Mouse (Mus musculus) ES-E14 (cell line): ENCODE results near the gene Slc4a4.

ENCODE experiments used
- CHD2 ChIP-seq: IDR thresholded peaks from 2 replicates; pipeline ENCODE4 v1.6.1; 2014; ENCODE audit warnings: mild to moderate bottlenecking, low read depth, low read length, inconsistent platforms
- MAFK ChIP-seq: IDR thresholded peaks from 2 replicates; pipeline ENCODE4 v1.6.1; 2014; ENCODE audit warnings: mild to moderate bottlenecking, low read depth, low read length, inconsistent platforms; ENCODE audit not compliant: insufficient read depth
- ZC3H11A ChIP-seq: IDR thresholded peaks from 2 replicates; pipeline ENCODE4 v1.6.1; 2012; ENCODE audit warnings: low read depth, mild to moderate bottlenecking, inconsistent platforms, low read length, borderline replicate concordance

DNA sequence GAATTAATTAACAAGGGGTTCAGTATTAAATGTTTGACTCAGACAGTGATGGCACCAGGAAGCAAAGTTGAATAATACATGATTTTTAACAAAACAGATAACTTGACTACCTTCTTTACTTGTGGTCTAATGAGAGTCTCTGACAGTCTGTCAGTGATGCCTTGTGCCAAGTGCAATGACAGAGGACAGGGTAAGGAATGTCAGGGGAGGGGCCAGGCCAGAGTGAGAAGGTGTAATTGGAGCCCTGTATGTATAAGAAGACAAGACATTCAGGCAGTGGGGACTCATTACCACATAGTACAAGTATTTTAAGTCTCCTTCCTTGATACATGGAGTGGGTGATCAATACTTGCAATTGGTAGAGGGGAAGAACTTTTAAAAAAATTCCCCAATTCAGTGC is 219.6 kb downstream of the Slc4a4 start:
- no peak for TF ChIP-seq CHD2
- TF ChIP-seq ZC3H11A = no peak
- no peak for TF ChIP-seq MAFK
